Mouse (Mus musculus): ENCODE measurements around the gene Notum.
"Not testable (repeated sequence)": the region's sequence is repeated elsewhere in the genome, so short reads cannot be mapped to it uniquely, and the experiment has no call there.

The Notum gene

GRCm38 (mm10) chr11:120676951-120677350, 16.0 kb upstream of the Notum start:
- DNase-seq (ENCODE audit: extremely low spot score, low read depth, low spot score) = no peak

- not testable (repeated sequence) for DNase-seq (ENCODE audit: extremely low spot score, low read depth, low spot score)
Measured at GRCm38 (mm10) chr11:120675875-120676274, 14.9 kb upstream of the Notum start.

- DNase-seq (ENCODE audit: extremely low spot score, low read depth, low spot score) = no peak
Measured at GRCm38 (mm10) chr11:120673594-120674122, 12.7 kb upstream of the Notum start.

GRCm38 (mm10) chr11:120672687-120673593, 12.0 kb upstream of the Notum start, which contains the start of gene Aspscr1:
TSS of gene Aspscr1 (plus strand) at chr11:120672973.
- peak; percentile 72 for DNase-seq (ENCODE audit: extremely low spot score, low read depth, low spot score)

GRCm38 (mm10) chr11:120666617-120667016, 5.6 kb upstream of the Notum start:
- no peak for DNase-seq (ENCODE audit: extremely low spot score, low read depth, low spot score)

- DNase-seq (ENCODE audit: extremely low spot score, low read depth, low spot score) = no peak
Measured at GRCm38 (mm10) chr11:120665406-120665805, 4.4 kb upstream of the Notum start.

GRCm38 (mm10) chr11:120663714-120664113, 2.7 kb upstream of the Notum start:
- DNase-seq (ENCODE audit: extremely low spot score, low read depth, low spot score) = no peak

- DNase-seq (ENCODE audit: extremely low spot score, low read depth, low spot score) = no peak
Measured at GRCm38 (mm10) chr11:120662759-120663158, 1.8 kb upstream of the Notum start.

- DNase-seq (ENCODE audit: extremely low spot score, low read depth, low spot score) = no peak
Measured at GRCm38 (mm10) chr11:120660301-120661075, 487 bp downstream of the Notum start.

- DNase-seq (ENCODE audit: extremely low spot score, low read depth, low spot score) = no peak
Measured at GRCm38 (mm10) chr11:120659509-120660300, 1.3 kb downstream of the Notum start.

GRCm38 (mm10) chr11:120658876-120659410, 2.0 kb downstream of the Notum start:
- DNase-seq (ENCODE audit: extremely low spot score, low read depth, low spot score) = no peak

- DNase-seq (ENCODE audit: extremely low spot score, low read depth, low spot score) = no peak
Measured at GRCm38 (mm10) chr11:120657301-120657700, 3.7 kb downstream of the Notum start.

GRCm38 (mm10) chr11:120654741-120655140, 6.2 kb downstream of the Notum start:
- DNase-seq (ENCODE audit: extremely low spot score, low read depth, low spot score) = no peak

GRCm38 (mm10) chr11:120651872-120652271, 9.1 kb downstream of the Notum start:
- no peak for DNase-seq (ENCODE audit: extremely low spot score, low read depth, low spot score)

GRCm38 (mm10) chr11:120648001-120648476, 12.9 kb downstream of the Notum start, which contains the start of gene Myadml2:
TSS of gene Myadml2 (minus strand) at chr11:120648158.
- DNase-seq (ENCODE audit: extremely low spot score, low read depth, low spot score) = no peak

GRCm38 (mm10) chr11:120647047-120647830, 13.7 kb downstream of the Notum start:
- DNase-seq (ENCODE audit: extremely low spot score, low read depth, low spot score) = no peak

- peak; percentile 79 for DNase-seq (ENCODE audit: extremely low spot score, low read depth, low spot score)
Measured at GRCm38 (mm10) chr11:120643601-120643987, 17.4 kb downstream of the Notum start, which contains the start of gene Pycr1. TSS of gene Pycr1 (minus strand) at chr11:120643769.

- DNase-seq (ENCODE audit: extremely low spot score, low read depth, low spot score) = no peak
Measured at GRCm38 (mm10) chr11:120642939-120643600, 17.9 kb downstream of the Notum start.

GRCm38 (mm10) chr11:120641869-120642268, 19.1 kb downstream of the Notum start:
- DNase-seq (ENCODE audit: extremely low spot score, low read depth, low spot score) = no peak

Data from hindlimb bud, embryonic 11.5 days (tissue).